Comparison of ENCODE assay signal across 30 mouse cellular contexts in genomic region chr5:36723356-36723755, GRCm38 (mm10). TPM values are rescaled to one million over a fixed set of nuclear protein-coding genes. Genes with fewer than 3 reads are reported as not detected.
A peak's percentile ranks its signal among the peaks of the same experiment; 100 is the strongest.
DNase-seq lines count a peak whose midpoint lies in the region; ATAC-seq and TF ChIP-seq lines count a peak whose summit lies in the region.
"Had no signal": no experiment of that assay in that cellular context is flagged by ENCODE, and none has a peak within 500 bp of the region (broad histone marks: within the 10 kb centered on the region; RNA-seq: fewer than 3 reads in every experiment).

No protein-coding gene starts in this region.

- WGBS in liver, embryonic 12.5 days (ENCODE audit: insufficient replicate concordance) = 77% methylated on average over 9 of the region's 9 CpGs
- 82% methylated on average over 9 of the region's 9 CpGs for WGBS in liver, embryonic 11.5 days
- WGBS in liver, embryonic 15.5 days (ENCODE audit: insufficient replicate concordance) = 83% methylated on average over 9 of the region's 9 CpGs
- WGBS in small intestine, adult 2 months = 90% methylated on average over 9 of the region's 9 CpGs
- 72% methylated on average over 9 of the region's 9 CpGs for WGBS in hindbrain, embryonic 16.5 days

- peaks cover 23% of the 10 kb centered on the region for H3K27me3 ChIP-seq in erythroblast, embryonic 14.5 days (ENCODE audit: control insufficient read depth)
- peaks cover 19% of the 10 kb centered on the region for H3K27me3 ChIP-seq in liver, embryonic 12.5 days (replicated peaks)
- H3K27me3 ChIP-seq in liver, embryonic 11.5 days (replicated peaks; ENCODE audit: control insufficient read depth, insufficient read depth, low read length) = peaks cover 4% of the 10 kb centered on the region; the same call in 1 of the 2 replicates
- H3K27me3 ChIP-seq in liver, embryonic 15.5 days = peaks cover 13% of the 10 kb centered on the region; the same call in 1 of the 2 replicates
- H3K27me3 ChIP-seq in small intestine, adult 2 months (ENCODE audit: control insufficient read depth, insufficient read depth, low read length) = no peaks in the 10 kb centered on the region
- no peaks in the 10 kb centered on the region for H3K27me3 ChIP-seq in hindbrain, embryonic 16.5 days (replicated peaks; ENCODE audit: control insufficient read depth, insufficient read depth, low read length)
- H3K27me3 ChIP-seq: embryonic facial prominence, embryonic 13.5 days; intestine, embryonic 15.5 days; limb, embryonic 13.5 days; neural tube, embryonic 12.5 days had no signal

- H3K9me3 ChIP-seq in erythroblast, embryonic 14.5 days (ENCODE audit: control insufficient read depth, low read length) = no peaks in the 10 kb centered on the region
- no peaks in the 10 kb centered on the region for H3K9me3 ChIP-seq in liver, embryonic 12.5 days (replicated peaks)
- no peaks in the 10 kb centered on the region for H3K9me3 ChIP-seq in liver, embryonic 11.5 days (ENCODE audit: control insufficient read depth, low read length)
- H3K9me3 ChIP-seq in liver, embryonic 15.5 days (replicated peaks) = no peaks in the 10 kb centered on the region
- H3K9me3 ChIP-seq in hindbrain, embryonic 16.5 days (ENCODE audit: control insufficient read depth, low read length) = no peaks in the 10 kb centered on the region
- H3K9me3 ChIP-seq: embryonic facial prominence, embryonic 13.5 days; hindbrain, embryonic 10.5 days; intestine, embryonic 15.5 days; limb, embryonic 13.5 days; lung, embryonic 15.5 days; neural tube, embryonic 12.5 days had no signal

- no peak overlapping the region for H3K9ac ChIP-seq in liver, embryonic 12.5 days
- no peak overlapping the region for H3K9ac ChIP-seq in liver, embryonic 11.5 days (ENCODE audit: low read depth, low read length)
- no peak overlapping the region for H3K9ac ChIP-seq in liver, embryonic 15.5 days
- H3K9ac ChIP-seq in hindbrain, embryonic 16.5 days (ENCODE audit: low read depth, low read length) = no peak overlapping the region
- H3K9ac ChIP-seq: embryonic facial prominence, embryonic 13.5 days; intestine, embryonic 15.5 days; limb, embryonic 13.5 days; lung, embryonic 15.5 days; neural tube, embryonic 12.5 days had no signal

- TF ChIP-seq CTCF in small intestine, adult 2 months (IDR thresholded peaks at IDR 0.05; ENCODE audit: extremely low read depth, insufficient read length, insufficient replicate concordance, low read depth, low read length) = no peak

- H3K4me1 ChIP-seq in erythroblast, embryonic 14.5 days (ENCODE audit: control insufficient read depth) = peaks cover 85% of the 10 kb centered on the region
- H3K4me1 ChIP-seq in liver, embryonic 12.5 days = peaks cover 83% of the 10 kb centered on the region
- H3K4me1 ChIP-seq in liver, embryonic 11.5 days (replicated peaks; ENCODE audit: control insufficient read depth, insufficient read depth, low read length) = peaks cover 54% of the 10 kb centered on the region
- H3K4me1 ChIP-seq in liver, embryonic 15.5 days (replicated peaks) = peaks cover 85% of the 10 kb centered on the region
- H3K4me1 ChIP-seq in small intestine, adult 2 months (ENCODE audit: control insufficient read depth, insufficient read depth, insufficient read length, low read length) = peaks cover 44% of the 10 kb centered on the region
- H3K4me1 ChIP-seq in hindbrain, embryonic 16.5 days (ENCODE audit: control insufficient read depth, insufficient read depth, low read depth, low read length) = no peaks in the 10 kb centered on the region
- H3K4me1 ChIP-seq: embryonic facial prominence, embryonic 13.5 days; limb, embryonic 13.5 days; lung, embryonic 15.5 days; neural tube, embryonic 12.5 days had no signal

- no peak for DNase-seq in liver, embryonic 11.5 days (ENCODE audit: low spot score)
- DNase-seq in frontal cortex, adult 2 months (ENCODE audit: extremely low spot score in 1 of 2, low spot score in 1 of 2) = no peak
- DNase-seq: adrenal gland, postnatal 25 days; cerebellum, adult 18-20 months; cerebellum, postnatal 10 days; gastrocnemius, postnatal 14 days; heart, adult 2 months; heart, postnatal 14 days; kidney, adult 2 months; kidney, postnatal 4 days; right cerebral cortex, adult 18-20 months; thymus, adult 18-20 months; thymus, postnatal 25 days had no signal

- ATAC-seq in erythroblast, adult 5-6 weeks (replicated peaks; ENCODE audit: low FRiP score, poor library complexity, severe bottlenecking) = no peak
- no peak for ATAC-seq in liver, embryonic 12.5 days
- ATAC-seq in liver, embryonic 11.5 days (replicated peaks; ENCODE audit: low FRiP score) = no peak
- no peak for ATAC-seq in liver, embryonic 15.5 days (ENCODE audit: insufficient read depth)
- ATAC-seq in hindbrain, embryonic 16.5 days = no peak
- ATAC-seq: forebrain, embryonic 16.5 days; hindbrain, postnatal 0 days; midbrain, embryonic 16.5 days had no signal

- peak overlapping the region; percentile 41 for H3K4me3 ChIP-seq in erythroblast, embryonic 14.5 days (replicated peaks)
- H3K4me3 ChIP-seq in liver, embryonic 12.5 days = no peak overlapping the region
- H3K4me3 ChIP-seq in liver, embryonic 11.5 days (ENCODE audit: low read depth, low read length) = no peak overlapping the region
- no peak overlapping the region for H3K4me3 ChIP-seq in liver, embryonic 15.5 days (replicated peaks)
- H3K4me3 ChIP-seq in small intestine, adult 2 months (ENCODE audit: low read depth, low read length) = no peak overlapping the region
- H3K4me3 ChIP-seq in hindbrain, embryonic 16.5 days (ENCODE audit: low read length) = no peak overlapping the region
- H3K4me3 ChIP-seq: embryonic facial prominence, embryonic 13.5 days; heart, adult 2 months; hindbrain, embryonic 10.5 days; intestine, embryonic 15.5 days; limb, embryonic 13.5 days; lung, embryonic 15.5 days; neural tube, embryonic 12.5 days had no signal

- H3K36me3 ChIP-seq in erythroblast, embryonic 14.5 days (ENCODE audit: control insufficient read depth) = peaks cover 12% of the 10 kb centered on the region
- no peaks in the 10 kb centered on the region for H3K36me3 ChIP-seq in liver, embryonic 12.5 days
- no peaks in the 10 kb centered on the region for H3K36me3 ChIP-seq in liver, embryonic 11.5 days (ENCODE audit: control insufficient read depth, insufficient read depth, low read length)
- H3K36me3 ChIP-seq in liver, embryonic 15.5 days (replicated peaks) = no peaks in the 10 kb centered on the region
- H3K36me3 ChIP-seq in small intestine, adult 2 months (ENCODE audit: control insufficient read depth, insufficient read depth, low read length) = no peaks in the 10 kb centered on the region
- H3K36me3 ChIP-seq in hindbrain, embryonic 16.5 days (ENCODE audit: control insufficient read depth, insufficient read depth, low read length) = no peaks in the 10 kb centered on the region
- H3K36me3 ChIP-seq: embryonic facial prominence, embryonic 13.5 days; hindbrain, embryonic 10.5 days; intestine, embryonic 15.5 days; limb, embryonic 13.5 days; lung, embryonic 15.5 days; neural tube, embryonic 12.5 days had no signal

- peak overlapping the region; percentile 98; the same call in 1 of the 2 replicates for H3K27ac ChIP-seq in liver, embryonic 12.5 days
- no peak overlapping the region for H3K27ac ChIP-seq in liver, embryonic 11.5 days (ENCODE audit: low read depth, low read length)
- H3K27ac ChIP-seq in liver, embryonic 15.5 days (replicated peaks) = peak overlapping the region; percentile 99
- H3K27ac ChIP-seq in small intestine, adult 2 months (ENCODE audit: insufficient read depth, low read depth, low read length) = peak overlapping the region; percentile 95; the same call in 1 of the 2 replicates
- no peak overlapping the region for H3K27ac ChIP-seq in hindbrain, embryonic 16.5 days (ENCODE audit: low read depth, low read length)
- H3K27ac ChIP-seq: embryonic facial prominence, embryonic 13.5 days; heart, adult 2 months; hindbrain, embryonic 10.5 days; hindbrain, postnatal 0 days; kidney, postnatal 0 days; limb, embryonic 13.5 days; lung, embryonic 15.5 days; neural tube, embryonic 12.5 days had no signal

- no peak for TF ChIP-seq POLR2A in small intestine, adult 2 months (IDR thresholded peaks at IDR 0.05; ENCODE audit: low read depth, low read length)

- H3K4me2 ChIP-seq in liver, embryonic 12.5 days = no peak overlapping the region; the same call in 1 of the 2 replicates
- H3K4me2 ChIP-seq in liver, embryonic 11.5 days = no peak overlapping the region
- peak overlapping the region; percentile 72 for H3K4me2 ChIP-seq in liver, embryonic 15.5 days
- no peak overlapping the region for H3K4me2 ChIP-seq in hindbrain, embryonic 16.5 days (ENCODE audit: low read length)
- H3K4me2 ChIP-seq: embryonic facial prominence, embryonic 13.5 days; intestine, embryonic 15.5 days; limb, embryonic 13.5 days; lung, embryonic 15.5 days; midbrain, embryonic 11.5 days; neural tube, embryonic 12.5 days had no signal

RNA-seq across cellular contexts. Expression of gene Bloc1s4, which starts 25.1 kb away (rescaled TPM):
- polyA plus RNA-seq in erythroblast, embryonic 14.5 days (2012) = 3.2 and 3.5 TPM in 2 replicates
- 2.3 TPM in 2 replicates for total RNA-seq in erythroblast, adult 5-6 weeks (2015; ENCODE audit: low replicate concordance)
- 8.3 and 10.0 TPM in 2 replicates for total RNA-seq in erythroblast, adult 5-6 weeks (2017; ENCODE audit: low replicate concordance)
- 23.7 and 26.8 TPM in 2 replicates for polyA plus RNA-seq in liver, embryonic 12.5 days (2016; fragmentation: Nextera tagmentation; extraction: Ambion mirVana)
- 29.1 and 30.0 TPM in 2 replicates for polyA plus RNA-seq in liver, embryonic 11.5 days (2014; fragmentation: Nextera tagmentation; extraction: Ambion mirVana)
- polyA plus RNA-seq in liver, embryonic 15.5 days (2015; fragmentation: Nextera tagmentation; extraction: Ambion mirVana) = 15.9 and 16.3 TPM in 2 replicates
- polyA plus RNA-seq in small intestine, adult 2 months (2012; rRNA removed) = 30.4 and 31.0 TPM in 2 replicates
- 23.4 and 24.0 TPM in 2 replicates for polyA plus RNA-seq in frontal cortex, adult 2 months (2012; rRNA removed)
- 25.4 and 26.0 TPM in 2 replicates for polyA plus RNA-seq in hindbrain, embryonic 16.5 days (2015; fragmentation: Nextera tagmentation; extraction: Ambion mirVana)

RNA-seq across cellular contexts. Expression of gene D5Ertd579e, which starts 27.5 kb away (rescaled TPM):
- 1.6 and 2.0 TPM in 2 replicates for polyA plus RNA-seq in erythroblast, embryonic 14.5 days (2012)
- 121 and 122 TPM in 2 replicates for total RNA-seq in erythroblast, adult 5-6 weeks (2015; ENCODE audit: low replicate concordance)
- 221 and 226 TPM in 2 replicates for total RNA-seq in erythroblast, adult 5-6 weeks (2017; ENCODE audit: low replicate concordance)
- 28.2 and 28.5 TPM in 2 replicates for polyA plus RNA-seq in liver, embryonic 12.5 days (2016; fragmentation: Nextera tagmentation; extraction: Ambion mirVana)
- 19.3 TPM in 2 replicates for polyA plus RNA-seq in liver, embryonic 11.5 days (2014; fragmentation: Nextera tagmentation; extraction: Ambion mirVana)
- polyA plus RNA-seq in liver, embryonic 15.5 days (2015; fragmentation: Nextera tagmentation; extraction: Ambion mirVana) = 22.1 and 22.2 TPM in 2 replicates
- polyA plus RNA-seq in small intestine, adult 2 months (2012; rRNA removed) = 14.4 and 27.4 TPM in 2 replicates
- 55.2 and 57.8 TPM in 2 replicates for polyA plus RNA-seq in frontal cortex, adult 2 months (2012; rRNA removed)
- 25.9 and 32.6 TPM in 2 replicates for polyA plus RNA-seq in hindbrain, embryonic 16.5 days (2015; fragmentation: Nextera tagmentation; extraction: Ambion mirVana)

Comparison
In these comparisons a context has a peak if more than half of its experiments do, and no peak if none do; other contexts are left out.
1. H3K27ac ChIP-seq: peak in liver, embryonic 12.5 days (single experiment), liver, embryonic 15.5 days (single experiment) and small intestine, adult 2 months (single experiment); none in liver, embryonic 11.5 days (single experiment) and hindbrain, embryonic 16.5 days (single experiment).